Mouse (Mus musculus): ENCODE measurements around the gene Eml1.

GRCm38 (mm10) chr12:108536461-108536860 is 165.7 kb downstream of the Eml1 start:
- TF ChIP-seq CTCF (IDR thresholded peaks at IDR 0.05; ENCODE audit: borderline replicate concordance, insufficient read depth, low read length) (0 out of 2 replicates have a peak, but pooled peaks have one; percentile 24), POLR2A (IDR thresholded peaks at IDR 0.05; ENCODE audit: low read depth, low read length) (no peak)

All from embryonic fibroblast, embryonic 13.5 days (primary cell).